Mouse (Mus musculus) urinary bladder, postnatal 4 days (tissue): ENCODE measurements around the gene Gm10985.
A peak's percentile ranks its signal among the peaks of the same experiment; 100 is the strongest.

Experiments used
- DNase-seq, 2 experiments: peaks; one replicate each; pipeline ENCODE4 v3.0.0; 2021 to 2022; ENCODE audit warnings: low spot score in 2 of 2

The Gm10985 gene

DNA sequence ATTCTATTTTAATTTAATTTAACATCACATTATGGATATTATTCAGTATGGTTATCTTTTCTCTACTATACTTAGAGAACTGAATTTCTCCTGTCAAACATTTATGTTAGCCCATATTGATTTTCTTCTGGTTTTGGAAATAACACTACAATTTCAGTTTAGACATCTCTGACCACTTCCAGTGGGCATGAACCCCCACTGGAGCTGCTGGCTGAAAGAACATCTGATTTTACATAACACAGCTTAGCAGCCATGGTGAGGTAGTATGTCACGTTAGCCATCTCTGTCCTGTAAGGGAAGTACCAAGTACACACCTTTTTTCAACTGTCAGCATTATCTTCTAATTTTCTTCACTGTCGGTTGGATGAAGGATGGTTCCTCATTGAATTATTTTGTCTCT, at the start of gene Gm10985:
Gene Gm10985 (plus strand): TSS at position 301 of the 400 bp plus-strand sequence.
- no peak for DNase-seq

DNA sequence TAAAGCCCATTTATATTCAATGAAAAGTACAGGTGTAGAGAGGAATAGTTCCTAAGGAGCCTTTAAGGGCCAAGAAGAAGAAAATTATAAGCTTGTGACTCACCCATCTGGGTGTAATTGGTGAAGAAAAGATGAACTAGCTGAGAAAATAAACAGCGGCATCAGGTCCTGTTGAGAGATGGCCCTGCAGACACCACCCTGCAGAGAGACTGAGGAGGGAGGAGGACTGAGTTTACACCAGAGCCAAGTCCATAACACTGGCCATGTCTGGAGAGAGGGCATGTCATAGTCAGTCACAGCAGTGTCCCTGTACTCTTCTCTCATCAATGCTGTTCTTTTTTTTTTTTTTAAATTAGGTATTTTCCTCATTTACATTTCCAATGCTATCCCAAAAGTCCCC, 48.0 kb upstream of the Gm10985 start:
- DNase-seq, result no peak

GRCm38 (mm10) chr3:53799671-53800070, 45.2 kb upstream of the Gm10985 start:
- no peak for DNase-seq

- DNase-seq, result no peak
Observed at GRCm38 (mm10) chr3:53813421-53813977, 31.4 kb upstream of the Gm10985 start.

- no peak for DNase-seq
Observed at GRCm38 (mm10) chr3:53834238-53834637, 10.6 kb upstream of the Gm10985 start.

DNA sequence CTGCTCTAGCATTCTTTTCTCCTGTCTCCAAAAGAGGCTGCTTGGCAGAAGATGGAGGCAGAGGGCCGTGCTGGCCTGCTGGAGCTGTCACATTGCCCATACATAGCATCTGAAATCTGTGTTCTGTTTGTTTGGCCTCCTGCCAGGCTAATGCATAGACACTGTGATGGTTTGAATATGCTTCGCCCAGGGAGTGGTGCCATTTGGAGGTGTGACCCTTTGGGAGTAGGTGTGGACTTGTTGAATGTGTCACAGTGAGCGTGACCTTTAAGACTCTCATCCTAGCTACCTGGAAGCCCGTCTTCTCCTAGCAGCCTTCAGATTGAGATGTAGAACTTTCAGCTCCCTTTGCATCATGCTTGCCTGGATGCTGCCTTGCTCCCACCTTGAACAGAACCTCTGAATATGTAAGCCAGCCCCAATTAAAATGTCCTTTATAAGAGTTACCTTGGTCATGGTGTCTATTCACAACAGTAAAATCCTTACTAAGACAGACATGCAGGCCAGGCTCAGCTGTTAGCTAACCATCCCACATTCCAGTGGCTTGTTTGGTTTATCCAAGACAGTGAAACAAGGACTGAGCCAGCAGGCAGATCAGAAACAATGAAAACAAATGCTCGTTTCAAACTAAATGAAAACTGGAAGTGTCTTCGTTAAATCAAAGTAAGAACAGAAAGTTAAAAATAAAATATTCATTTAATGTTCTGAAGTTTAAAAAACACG, 1.5 kb downstream of the Gm10985 start:
- DNase-seq, result no peak

GRCm38 (mm10) chr3:53847726-53848125, 2.8 kb downstream of the Gm10985 start:
- DNase-seq, result no peak

DNA sequence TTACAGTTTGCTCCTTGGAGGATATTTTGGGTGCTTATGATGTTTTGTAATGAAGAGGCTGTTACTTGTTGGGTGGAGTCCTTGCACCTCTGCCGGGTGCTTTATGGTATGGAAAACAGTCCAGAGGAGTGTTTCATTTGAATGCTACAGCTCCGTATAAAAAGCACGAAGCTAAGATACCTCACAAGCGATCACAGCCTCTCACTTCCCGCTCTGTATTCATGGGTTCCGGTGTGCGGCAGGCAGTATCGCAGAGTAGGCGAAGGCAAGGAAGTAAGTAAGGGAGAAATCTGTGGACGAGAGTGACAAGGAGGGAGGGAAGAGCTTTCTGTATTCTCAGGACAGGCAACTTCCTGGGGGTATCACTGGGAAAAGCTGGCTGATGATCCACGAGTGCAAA, 3.4 kb downstream of the Gm10985 start:
- DNase-seq, result no peak

DNA sequence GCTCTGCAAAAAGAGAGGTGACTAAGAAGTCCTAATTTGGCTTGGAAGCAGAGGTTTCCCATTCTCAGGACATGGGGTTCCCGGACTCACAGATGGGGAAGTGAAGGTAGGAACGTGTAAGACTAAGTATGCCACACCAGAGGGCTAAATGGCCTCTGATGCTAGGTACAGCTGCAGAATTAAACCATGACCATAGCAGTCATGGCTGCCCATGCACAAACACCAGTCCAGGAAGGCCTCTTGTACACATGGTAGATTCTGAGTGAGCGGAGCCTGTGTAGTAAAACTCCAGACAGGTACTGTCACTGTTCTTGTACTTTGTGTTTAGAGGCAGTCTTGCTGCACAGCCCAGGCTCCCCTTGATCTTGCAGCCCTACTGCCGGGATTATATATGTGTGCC, 9.4 kb downstream of the Gm10985 start:
- no peak for DNase-seq

DNA sequence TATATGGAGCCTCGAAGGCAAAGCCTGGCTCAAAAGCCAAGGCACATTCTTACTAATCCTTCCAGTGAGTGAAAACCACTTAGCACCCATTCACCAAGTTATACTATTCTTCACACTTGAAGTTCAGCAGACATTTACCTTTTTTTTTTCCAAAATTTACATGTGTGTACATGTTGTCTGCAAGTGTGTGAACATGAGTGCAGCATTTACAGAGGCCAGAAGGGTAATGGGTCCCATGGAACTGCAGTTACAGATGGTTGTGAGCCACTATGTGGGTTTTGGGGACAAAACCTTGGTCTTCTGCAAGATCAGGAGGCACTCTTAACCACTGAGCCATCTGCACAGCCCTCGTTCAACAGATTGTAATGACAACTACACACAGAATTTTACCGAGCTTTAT, 9.9 kb downstream of the Gm10985 start:
- no peak for DNase-seq

- DNase-seq, result peak; percentile 88 to 92
Observed at GRCm38 (mm10) chr3:53863383-53864220, 18.7 kb downstream of the Gm10985 start, which contains the start of gene Ufm1. TSS of gene Ufm1 (minus strand) at chr3:53863830.

DNA sequence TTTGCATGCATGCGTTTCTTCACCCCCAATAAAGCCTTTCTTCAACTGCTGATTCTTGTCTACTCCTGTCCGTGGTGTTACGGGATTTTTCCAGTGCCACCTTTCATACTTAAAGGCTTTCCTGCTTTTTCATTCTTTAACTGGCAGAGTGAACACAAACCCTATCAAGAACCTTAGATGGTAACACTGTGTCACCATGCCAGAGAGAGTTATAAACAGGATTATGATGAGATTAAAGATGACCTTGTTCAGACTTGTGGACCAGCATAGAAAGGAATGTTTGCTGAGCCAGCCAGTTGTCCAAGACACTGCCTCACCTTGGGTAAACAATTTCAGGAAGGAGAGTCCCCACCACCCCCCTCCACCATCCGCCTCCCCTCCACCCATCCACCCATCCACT, 23.3 kb downstream of the Gm10985 start:
- no peak for DNase-seq

GRCm38 (mm10) chr3:53869263-53869662, 24.4 kb downstream of the Gm10985 start:
- DNase-seq, result no peak

DNA sequence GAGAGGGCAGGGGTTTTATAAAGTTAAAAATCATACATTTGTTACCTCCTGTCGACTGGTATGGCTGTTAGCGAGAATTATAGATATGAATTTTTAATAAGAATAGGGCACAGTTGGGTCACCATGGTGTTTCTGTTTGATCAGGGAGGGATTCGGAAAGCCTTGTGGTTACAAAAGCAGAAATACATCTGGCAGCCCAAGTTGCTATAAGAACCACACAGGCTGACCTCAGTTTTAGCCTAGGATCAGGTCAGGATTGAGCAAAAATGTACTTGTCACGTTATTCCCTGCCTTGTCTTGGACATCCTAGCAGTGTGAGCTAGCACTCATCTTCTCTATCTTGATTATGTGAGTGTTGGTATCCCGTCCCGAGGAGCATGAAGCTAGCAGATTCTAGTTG, 25.6 kb downstream of the Gm10985 start:
- DNase-seq, result no peak

- no peak for DNase-seq
Observed at GRCm38 (mm10) chr3:53871596-53871995, 26.7 kb downstream of the Gm10985 start.

DNA sequence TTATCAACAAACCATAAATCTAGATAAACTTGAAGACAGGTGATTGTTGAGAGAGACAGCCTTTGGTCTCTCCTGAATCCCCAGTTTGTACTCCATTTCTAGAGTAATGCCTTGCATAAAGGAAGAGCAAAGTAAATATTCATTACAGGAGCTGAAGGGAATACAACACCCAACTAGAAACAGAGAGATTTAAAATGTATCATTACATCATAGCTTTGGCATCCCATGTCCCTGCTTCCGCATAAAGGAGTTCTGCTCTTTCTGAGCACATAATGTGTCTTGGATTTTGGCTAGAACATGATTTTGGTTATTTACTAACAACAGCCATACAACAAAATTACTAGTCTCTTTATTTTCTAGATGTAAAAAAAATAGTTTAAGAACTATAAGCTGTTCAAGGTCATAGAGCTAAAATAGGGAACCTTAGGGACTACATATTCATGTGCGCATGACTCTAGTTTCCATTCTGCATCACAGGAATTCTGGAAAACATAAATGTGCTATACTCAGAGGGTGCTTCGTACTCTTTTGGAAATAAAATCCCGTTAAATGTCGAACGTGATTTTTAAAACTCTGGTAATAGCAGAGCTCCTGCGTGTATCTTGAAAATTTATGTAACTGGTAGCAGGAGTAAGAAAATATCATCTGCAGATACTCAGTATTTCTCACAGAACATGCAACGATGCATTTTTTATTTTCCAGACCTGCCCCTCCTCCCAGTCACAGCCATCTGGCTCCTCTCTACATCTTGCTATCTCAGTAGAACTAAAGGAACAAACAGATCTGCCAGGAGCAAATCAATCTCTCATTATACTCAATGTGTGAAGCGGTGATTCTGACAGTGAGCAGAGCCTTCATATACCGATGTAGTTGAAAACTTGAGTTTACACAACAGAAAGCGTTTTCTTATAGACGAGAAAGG, 46.0 kb downstream of the Gm10985 start:
- DNase-seq, result no peak
